11 mouse cellular contexts compared by ENCODE assay signal in the genomic region with DNA sequence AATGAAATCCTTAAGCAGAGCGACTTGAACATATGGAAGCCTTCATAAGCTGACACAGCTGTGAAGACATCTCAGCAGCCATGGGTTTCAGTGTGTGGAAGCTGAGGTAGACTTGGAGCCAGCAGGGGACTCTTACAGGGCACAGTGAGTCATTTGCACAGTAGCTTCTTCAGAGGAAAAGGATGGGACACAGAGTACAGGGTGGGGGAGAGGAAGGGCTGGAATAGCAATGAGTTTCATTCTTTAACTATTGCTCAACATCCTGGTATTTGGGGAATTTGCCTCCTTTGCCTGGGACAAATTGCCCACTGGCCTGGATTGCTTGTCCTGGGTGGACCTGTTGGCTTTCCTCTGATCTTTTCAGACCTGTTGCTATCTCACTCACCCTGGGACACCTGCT. TPM values are rescaled to one million over a fixed set of nuclear protein-coding genes. Genes with fewer than 3 reads are reported as not detected.
A peak's percentile ranks its signal among the peaks of the same experiment; 100 is the strongest.
DNase-seq lines count a peak whose midpoint lies in the region; ATAC-seq and TF ChIP-seq lines count a peak whose summit lies in the region.
"Had no signal": no experiment of that assay in that cellular context is flagged by ENCODE, and none has a peak within 500 bp of the region (broad histone marks: within the 10 kb centered on the region; RNA-seq: fewer than 3 reads in every experiment).

No protein-coding gene starts in this region.

- H3K27ac ChIP-seq in liver, adult 2 months (replicated peaks; ENCODE audit: insufficient read depth, low read depth, low read length) = no peak overlapping the region
- peak overlapping the region; percentile 35; the same call in 1 of the 2 replicates for H3K27ac ChIP-seq in stomach, postnatal 0 days (replicated peaks)
- no peak overlapping the region for H3K27ac ChIP-seq in forebrain, embryonic 10.5 days

- 83% methylated on average over 1 of the region's 1 CpGs for whole genome bisulfite sequencing in liver, adult 2 months
- WGBS in stomach, postnatal 0 days = 53% methylated on average over 1 of the region's 1 CpGs
- WGBS in forebrain, embryonic 10.5 days = 86% methylated on average over 1 of the region's 1 CpGs

- DNase-seq in adrenal gland, adult (ENCODE audit: inconsistent age in 2 of 2, low spot score in 1 of 2) = peak; percentile 62 to 67
- no peak for DNase-seq in adrenal gland, postnatal 4 days (ENCODE audit: low spot score in 2 of 2)
- peak; percentile 23 for DNase-seq in liver, adult 2 months (ENCODE audit: extremely low read depth, low read depth, low spot score)
- no peak for DNase-seq in liver
- DNase-seq in kidney, postnatal 14 days = peak; percentile 48
- DNase-seq in stomach, postnatal 0 days (ENCODE audit: low spot score) = no peak
- DNase-seq in forebrain, embryonic 10.5 days (ENCODE audit: extremely low spot score, low spot score) = no peak
- DNase-seq: cerebellum, adult 18-20 months; right cerebral cortex, postnatal 4 days had no signal

- no peaks in the 10 kb centered on the region for H3K36me3 ChIP-seq in liver, adult 2 months (ENCODE audit: control insufficient read depth, insufficient read depth, low read length)
- no peaks in the 10 kb centered on the region for H3K36me3 ChIP-seq in stomach, postnatal 0 days (ENCODE audit: control insufficient read depth, insufficient read depth, low read length)
- no peaks in the 10 kb centered on the region for H3K36me3 ChIP-seq in forebrain, embryonic 10.5 days (replicated peaks)

- no peaks in the 10 kb centered on the region for H3K79me2 ChIP-seq in liver, adult 2 months (ENCODE audit: control insufficient read depth, insufficient read depth, low read length)

- no peak overlapping the region for H3K4me3 ChIP-seq in liver, adult 2 months (ENCODE audit: insufficient read depth, low read depth, low read length)
- no peak overlapping the region for H3K4me3 ChIP-seq in stomach, postnatal 0 days (ENCODE audit: low read depth, low read length)
- no peak overlapping the region for H3K4me3 ChIP-seq in forebrain, embryonic 10.5 days

- TF ChIP-seq POLR2A in liver, adult 2 months (IDR thresholded peaks at IDR 0.05; ENCODE audit: extremely low read depth, insufficient read depth, low read length) = no peak

- no peaks in the 10 kb centered on the region for H3K27me3 ChIP-seq in liver, adult 2 months (ENCODE audit: control insufficient read depth, insufficient read depth, low read length)
- no peaks in the 10 kb centered on the region for H3K27me3 ChIP-seq in stomach, postnatal 0 days (ENCODE audit: control insufficient read depth, insufficient read depth, low read length)
- H3K27me3 ChIP-seq in forebrain, embryonic 10.5 days (ENCODE audit: poor library complexity, severe bottlenecking) = no peaks in the 10 kb centered on the region

- no peak overlapping the region for H3K4me2 ChIP-seq in stomach, postnatal 0 days (replicated peaks; ENCODE audit: low read depth)

- no peak for TF ChIP-seq CTCF in liver, adult 2 months (IDR thresholded peaks at IDR 0.05; ENCODE audit: low read depth, low read length)
- TF ChIP-seq CTCF in stomach, postnatal 0 days (IDR thresholded peaks at IDR 0.05; ENCODE audit: low read depth) = no peak

- no peak overlapping the region for H3K9ac ChIP-seq in liver, adult 2 months (ENCODE audit: low read depth, low read length)
- no peak overlapping the region for H3K9ac ChIP-seq in stomach, postnatal 0 days (ENCODE audit: low read length)

- TF ChIP-seq EP300 in stomach, postnatal 0 days (optimal IDR thresholded peaks at IDR 0.05) = no peak

- H3K4me1 ChIP-seq in liver, adult 2 months (ENCODE audit: control insufficient read depth, insufficient read depth, low read length) = no peaks in the 10 kb centered on the region
- no peaks in the 10 kb centered on the region for H3K4me1 ChIP-seq in stomach, postnatal 0 days (replicated peaks; ENCODE audit: control insufficient read depth, insufficient read depth)
- peaks cover 25% of the 10 kb centered on the region for H3K4me1 ChIP-seq in forebrain, embryonic 10.5 days

- ATAC-seq in stomach, postnatal 0 days (ENCODE audit: low FRiP score, low TSS enrichment) = peak; percentile 61; the same call in 1 of the 2 replicates
- no peak for ATAC-seq in CD4-positive, CD25-positive, alpha-beta regulatory T cell, adult 4 months

- no peaks in the 10 kb centered on the region for H3K9me3 ChIP-seq in stomach, postnatal 0 days (ENCODE audit: control insufficient read depth, low read length)
- H3K9me3 ChIP-seq in forebrain, embryonic 10.5 days = no peaks in the 10 kb centered on the region

RNA-seq across cellular contexts. Expression of gene Ninj2, which starts 52.3 kb away (rescaled TPM):
- not detected for total RNA-seq in adrenal gland, postnatal 4 days (2021)
- not detected in 2 replicates for total RNA-seq in liver, adult 2 months (2014; rRNA removed)
- polyA plus RNA-seq in liver, adult 2 months (2012; rRNA removed) = not detected in 2 replicates
- not detected in 2 replicates for polyA plus RNA-seq in stomach, postnatal 0 days (2015; fragmentation: Nextera tagmentation; extraction: Ambion mirVana)
- polyA plus RNA-seq in CD4-positive, CD25-positive, alpha-beta regulatory T cell, adult 4 months (2017; shearing (Covaris generic)) = 1 to 10 TPM; 1.2 to 2.3 TPM
- not detected in 2 replicates for polyA plus RNA-seq in forebrain, embryonic 10.5 days (2016; fragmentation: Nextera tagmentation; extraction: Ambion mirVana)
- total RNA-seq: heart, postnatal 10 days had no signal

Comparison
In these comparisons a context has a peak if more than half of its experiments do, and no peak if none do; other contexts are left out.
1. DNase-seq: peak in adrenal gland, adult (2 of 2), liver, adult 2 months (single experiment) and kidney, postnatal 14 days (single experiment); none in adrenal gland, postnatal 4 days (0 of 2), liver (single experiment), stomach, postnatal 0 days (single experiment) and forebrain, embryonic 10.5 days (single experiment).